Mouse (Mus musculus): ENCODE results near the gene Ppm1h. TPM values are rescaled to one million over a fixed set of nuclear protein-coding genes. Genes with fewer than 3 reads are reported as not detected.

Ppm1h gene
- total RNA-seq, 1 experiment from 2014 or later, result 93.4 TPM

DNA sequence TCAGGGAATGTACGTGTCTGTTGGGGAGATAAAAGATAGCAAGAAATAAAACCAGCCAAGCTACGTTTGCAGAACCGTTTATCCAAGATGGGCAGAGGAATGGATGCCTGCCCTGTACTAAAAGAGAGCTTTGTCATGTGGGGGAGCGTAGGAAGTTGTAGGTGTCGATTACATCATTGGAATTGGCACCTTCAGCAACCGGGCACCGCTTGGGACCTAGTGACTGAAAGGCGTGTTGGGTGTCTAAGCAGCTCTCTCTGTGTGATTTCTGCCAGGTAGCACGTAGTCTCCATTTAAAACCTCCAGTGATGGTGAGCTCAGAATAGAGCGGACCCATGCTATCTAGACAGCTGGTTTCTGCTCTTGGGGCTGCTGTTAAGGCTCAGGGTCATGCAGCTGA, 60.0 kb downstream of the Ppm1h start:
- ATAC-seq (replicated peaks; ENCODE audit: insufficient number of reproducible peaks, low FRiP score, low TSS enrichment, poor library complexity, severe bottlenecking), result no peak

- no peak for ATAC-seq (replicated peaks; ENCODE audit: insufficient number of reproducible peaks, low FRiP score, low TSS enrichment, poor library complexity, severe bottlenecking)
Observed at GRCm38 (mm10) chr10:122739037-122739436, 60.5 kb downstream of the Ppm1h start.

- ATAC-seq (replicated peaks; ENCODE audit: insufficient number of reproducible peaks, low FRiP score, low TSS enrichment, poor library complexity, severe bottlenecking), result no peak
Observed at GRCm38 (mm10) chr10:122740117-122740516, 61.6 kb downstream of the Ppm1h start.

DNA sequence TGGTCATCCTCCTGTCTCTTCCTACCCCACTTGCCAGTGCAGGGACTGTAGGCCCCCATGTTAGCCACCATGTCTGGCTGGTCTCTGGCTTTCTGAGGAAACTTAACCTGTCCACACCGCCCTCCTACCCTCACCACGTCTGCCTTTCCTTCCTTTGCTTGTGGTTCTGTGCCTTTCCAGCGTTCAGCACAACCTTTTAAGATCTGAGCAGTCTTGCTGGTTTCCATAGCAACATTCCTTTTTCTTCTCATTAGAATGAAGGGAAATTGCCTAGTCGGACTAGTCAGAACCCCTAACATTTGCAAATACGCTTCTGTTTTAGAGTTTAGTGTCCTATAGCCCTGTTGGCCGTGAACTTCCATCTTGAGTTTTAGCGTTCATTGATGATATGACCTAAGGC, 62.6 kb downstream of the Ppm1h start:
- ATAC-seq (replicated peaks; ENCODE audit: insufficient number of reproducible peaks, low FRiP score, low TSS enrichment, poor library complexity, severe bottlenecking), result no peak

- ATAC-seq (replicated peaks; ENCODE audit: insufficient number of reproducible peaks, low FRiP score, low TSS enrichment, poor library complexity, severe bottlenecking), result no peak
Observed at GRCm38 (mm10) chr10:122742136-122742535, 63.6 kb downstream of the Ppm1h start.

GRCm38 (mm10) chr10:122743361-122743760, 64.8 kb downstream of the Ppm1h start:
- ATAC-seq (replicated peaks; ENCODE audit: insufficient number of reproducible peaks, low FRiP score, low TSS enrichment, poor library complexity, severe bottlenecking), result no peak

GRCm38 (mm10) chr10:122744970-122745369, 66.4 kb downstream of the Ppm1h start:
- no peak for ATAC-seq (replicated peaks; ENCODE audit: insufficient number of reproducible peaks, low FRiP score, low TSS enrichment, poor library complexity, severe bottlenecking)

GRCm38 (mm10) chr10:122746211-122746610, 67.6 kb downstream of the Ppm1h start:
- no peak for ATAC-seq (replicated peaks; ENCODE audit: insufficient number of reproducible peaks, low FRiP score, low TSS enrichment, poor library complexity, severe bottlenecking)

GRCm38 (mm10) chr10:122747151-122747925, 68.8 kb downstream of the Ppm1h start:
- peak; percentile 64 for ATAC-seq (replicated peaks; ENCODE audit: insufficient number of reproducible peaks, low FRiP score, low TSS enrichment, poor library complexity, severe bottlenecking)

- ATAC-seq (replicated peaks; ENCODE audit: insufficient number of reproducible peaks, low FRiP score, low TSS enrichment, poor library complexity, severe bottlenecking), result no peak
Observed at GRCm38 (mm10) chr10:122748361-122748951, 69.9 kb downstream of the Ppm1h start.

GRCm38 (mm10) chr10:122749071-122749470, 70.5 kb downstream of the Ppm1h start:
- ATAC-seq (replicated peaks; ENCODE audit: insufficient number of reproducible peaks, low FRiP score, low TSS enrichment, poor library complexity, severe bottlenecking), result no peak

- no peak for ATAC-seq (replicated peaks; ENCODE audit: insufficient number of reproducible peaks, low FRiP score, low TSS enrichment, poor library complexity, severe bottlenecking)
Observed at GRCm38 (mm10) chr10:122749876-122750275, 71.3 kb downstream of the Ppm1h start.

DNA sequence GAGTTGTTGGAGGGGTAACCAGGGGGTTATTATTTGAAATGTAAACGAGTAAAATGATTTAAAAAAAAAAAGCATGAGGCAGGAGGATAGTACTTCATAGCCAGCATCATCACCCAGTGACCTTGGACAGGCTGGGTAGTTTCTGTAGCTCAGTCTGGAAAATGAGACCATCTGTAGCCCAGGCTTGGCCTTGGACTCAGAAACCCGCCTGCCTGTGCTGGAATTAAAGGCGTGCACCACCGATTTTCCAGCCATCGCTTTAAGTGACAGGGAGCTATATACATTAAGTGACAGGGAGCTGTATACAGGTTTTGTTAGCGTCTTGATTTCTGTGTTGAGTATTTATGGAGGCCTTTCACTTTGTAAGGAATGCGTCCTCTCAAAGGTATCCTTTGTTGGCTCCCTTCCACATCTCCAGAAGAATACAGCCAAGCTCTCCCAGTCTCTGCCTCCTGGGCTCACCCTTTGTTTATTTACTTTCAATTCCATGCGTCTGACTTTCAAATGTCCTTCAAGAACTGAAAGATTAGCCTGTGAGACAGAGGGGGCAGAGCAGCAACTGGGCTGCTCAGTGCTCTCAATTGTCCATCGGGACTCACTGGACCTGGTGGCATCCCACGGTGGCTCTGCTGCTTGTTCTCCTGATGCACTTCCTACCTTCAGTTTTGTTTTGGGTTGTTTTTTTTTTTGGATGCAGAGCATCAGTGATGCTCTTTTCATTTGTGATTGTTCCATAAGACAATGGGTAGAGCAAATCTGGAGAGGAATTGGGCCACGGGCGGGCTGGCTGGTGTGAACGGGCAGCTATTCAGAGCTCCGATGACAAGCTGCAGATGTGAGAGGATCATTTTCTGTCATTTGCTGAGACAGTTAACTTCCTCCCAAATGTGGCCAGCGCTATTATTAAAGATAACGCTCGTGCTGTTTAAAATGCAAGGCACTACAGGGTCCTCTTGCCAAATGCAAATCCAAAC, 74.7 kb downstream of the Ppm1h start:
- no peak for ATAC-seq (replicated peaks; ENCODE audit: insufficient number of reproducible peaks, low FRiP score, low TSS enrichment, poor library complexity, severe bottlenecking)

GRCm38 (mm10) chr10:122753924-122754307, 75.4 kb downstream of the Ppm1h start:
- ATAC-seq (replicated peaks; ENCODE audit: insufficient number of reproducible peaks, low FRiP score, low TSS enrichment, poor library complexity, severe bottlenecking), result no peak

DNA sequence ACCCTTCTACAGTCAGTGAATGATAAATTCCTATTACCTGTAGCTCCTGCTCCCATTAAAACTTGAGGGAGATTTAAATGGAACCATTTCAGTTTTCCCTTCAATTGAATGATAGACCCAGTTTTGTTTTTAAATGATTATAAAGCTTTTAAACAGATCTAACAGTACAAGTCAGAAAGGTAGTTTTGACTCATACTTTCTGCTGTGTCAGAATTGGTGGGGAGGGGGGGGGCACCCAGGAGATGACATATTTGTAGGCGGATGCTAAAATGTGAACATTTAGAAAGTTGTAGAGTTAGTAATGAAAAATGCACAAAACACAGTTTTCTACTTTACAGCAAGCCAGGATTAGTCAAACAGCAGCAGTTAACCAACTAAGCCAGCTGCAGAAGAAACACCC, 76.4 kb downstream of the Ppm1h start:
- ATAC-seq (replicated peaks; ENCODE audit: insufficient number of reproducible peaks, low FRiP score, low TSS enrichment, poor library complexity, severe bottlenecking), result no peak

DNA sequence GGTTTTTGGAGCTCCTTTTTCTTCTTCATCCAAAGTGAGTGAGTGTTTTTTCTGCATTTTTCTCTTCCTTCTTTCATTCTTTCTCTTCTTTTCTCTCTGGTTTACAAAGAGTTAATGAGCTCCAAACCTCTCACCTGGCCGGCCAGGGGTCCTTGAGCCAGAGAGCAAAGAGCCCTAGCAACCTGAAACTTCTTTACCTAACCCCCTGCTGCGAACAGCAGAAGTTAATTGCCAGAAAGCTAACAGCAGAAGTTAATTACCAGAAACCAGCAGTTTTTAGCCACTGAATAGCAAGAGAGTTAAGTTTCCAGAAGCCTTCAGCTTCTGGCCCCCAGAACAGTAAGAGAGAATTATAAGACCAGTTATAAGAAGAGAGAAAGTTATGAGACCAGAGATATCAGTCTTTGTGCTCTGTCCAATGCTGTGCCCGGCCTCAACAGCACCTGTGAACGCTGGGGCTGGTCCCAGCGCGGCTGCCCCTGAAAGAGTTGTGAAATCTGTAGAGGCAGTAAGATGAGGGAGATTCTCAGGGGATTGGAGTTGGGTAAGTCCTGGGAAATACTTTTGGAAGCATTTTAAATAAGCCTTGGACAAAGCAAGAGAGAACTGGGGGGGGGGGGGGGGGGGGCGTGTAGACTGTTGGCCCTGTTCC, 78.4 kb downstream of the Ppm1h start:
- ATAC-seq (replicated peaks; ENCODE audit: insufficient number of reproducible peaks, low FRiP score, low TSS enrichment, poor library complexity, severe bottlenecking), result no peak

GRCm38 (mm10) chr10:122757727-122758126, 79.2 kb downstream of the Ppm1h start:
- no peak for ATAC-seq (replicated peaks; ENCODE audit: insufficient number of reproducible peaks, low FRiP score, low TSS enrichment, poor library complexity, severe bottlenecking)

DNA sequence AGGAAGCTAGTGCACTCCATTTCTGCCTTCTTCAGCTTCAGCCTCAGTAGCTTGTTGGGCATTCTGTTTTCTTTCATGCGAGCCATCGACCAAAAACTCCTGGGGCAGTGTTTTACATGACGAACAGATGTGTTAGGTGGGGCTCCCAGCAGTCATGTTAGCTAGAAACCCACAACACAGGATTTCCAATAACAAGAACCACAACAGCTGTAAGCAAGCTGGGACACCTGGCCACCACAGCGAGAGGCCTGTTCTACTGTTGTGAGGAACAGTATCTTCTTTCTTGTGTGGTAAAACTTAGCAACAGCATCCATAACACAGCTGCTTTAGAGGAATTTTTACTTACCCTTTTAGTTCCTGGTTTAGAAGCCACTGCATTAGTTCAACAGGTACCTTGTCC, 79.8 kb downstream of the Ppm1h start:
- no peak for ATAC-seq (replicated peaks; ENCODE audit: insufficient number of reproducible peaks, low FRiP score, low TSS enrichment, poor library complexity, severe bottlenecking)

DNA sequence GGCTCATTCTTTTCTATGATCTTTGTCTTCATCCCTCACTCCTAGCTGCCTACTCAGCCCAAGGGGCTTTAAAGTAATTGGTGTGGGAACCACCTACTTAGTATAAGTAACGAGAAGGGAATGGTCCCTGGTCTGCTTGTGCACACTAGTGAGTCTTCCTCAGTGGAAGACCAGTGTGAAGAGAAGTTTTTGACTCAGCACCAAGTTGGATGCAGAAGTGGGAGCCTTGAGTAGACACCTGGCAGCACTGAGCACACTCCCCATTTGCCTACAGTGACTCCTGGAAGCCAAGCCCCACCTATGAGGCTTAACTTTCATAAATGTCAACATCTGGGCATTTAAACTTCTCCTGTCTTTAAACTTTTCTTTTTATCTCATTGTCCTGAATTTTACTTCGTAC, 81.2 kb downstream of the Ppm1h start:
- ATAC-seq (replicated peaks; ENCODE audit: insufficient number of reproducible peaks, low FRiP score, low TSS enrichment, poor library complexity, severe bottlenecking), result no peak
